ENCODE assay signal across 8 mouse cellular contexts in genomic region chr11:51805221-51805981, GRCm38 (mm10). TPM values are rescaled to one million over a fixed set of nuclear protein-coding genes. Genes with fewer than 3 reads are reported as not detected.
DNase-seq lines count a peak whose midpoint lies in the region; ATAC-seq and TF ChIP-seq lines count a peak whose summit lies in the region.

No protein-coding gene starts in this region.

- peak; percentile 83 for ATAC-seq in erythroblast, adult 5-6 weeks (replicated peaks; ENCODE audit: low FRiP score, poor library complexity, severe bottlenecking)
- no peak for ATAC-seq in heart, embryonic 13.5 days (ENCODE audit: extremely low read depth, insufficient number of reproducible peaks, low FRiP score, low TSS enrichment)
- ATAC-seq in kidney, postnatal 0 days (replicated peaks; ENCODE audit: low FRiP score, low read depth): peak; percentile 64
- ATAC-seq in liver, embryonic 11.5 days (replicated peaks; ENCODE audit: low FRiP score): peak; percentile 77
- peak; percentile 92 for ATAC-seq in monocyte, adult 5-6 weeks (replicated peaks; ENCODE audit: insufficient number of reproducible peaks, low FRiP score, low TSS enrichment, poor library complexity, severe bottlenecking)

- H3K4me3 ChIP-seq in heart, embryonic 13.5 days: peak overlapping the region; percentile 63
- H3K4me3 ChIP-seq in kidney, postnatal 0 days (replicated peaks; ENCODE audit: low read depth, low read length): peak overlapping the region; percentile 44
- peak overlapping the region; percentile 46 for H3K4me3 ChIP-seq in liver, embryonic 11.5 days (ENCODE audit: low read depth, low read length)

- peaks cover 13% of the 10 kb centered on the region for H3K4me1 ChIP-seq in heart, embryonic 13.5 days
- H3K4me1 ChIP-seq in kidney, postnatal 0 days (replicated peaks; ENCODE audit: insufficient read depth, low read length): 0 out of 2 replicates have a peak, but pooled peaks cover 3% of the 10 kb centered on the region
- H3K4me1 ChIP-seq in liver, embryonic 11.5 days (replicated peaks; ENCODE audit: control insufficient read depth, insufficient read depth, low read length): 0 out of 2 replicates have a peak, but pooled peaks cover 3% of the 10 kb centered on the region

- DNase-seq in CD4-positive helper T cell, adult 2 months (ENCODE audit: low read depth, low spot score): peak; percentile 89
- DNase-seq in brain, adult 2 months (ENCODE audit: low read depth, low spot score): peak; percentile 95
- DNase-seq in kidney, postnatal 0 days (ENCODE audit: low spot score): peak; percentile 94
- DNase-seq in liver, embryonic 11.5 days (ENCODE audit: low spot score): peak; percentile 50
- DNase-seq in spleen, postnatal 36 days (ENCODE audit: low spot score in 2 of 2): peak; percentile 85 to 87

- 16% methylated on average over 17 of the region's 17 CpGs for whole genome bisulfite sequencing in heart, embryonic 13.5 days
- 20% methylated on average over 17 of the region's 17 CpGs for WGBS in kidney, postnatal 0 days
- WGBS in liver, embryonic 11.5 days: 27% methylated on average over 17 of the region's 17 CpGs

- 0 out of 2 replicates have a peak overlapping the region, but pooled peaks have one; percentile 20 for H3K27ac ChIP-seq in heart, embryonic 13.5 days (replicated peaks)
- peak overlapping the region; percentile 66 for H3K27ac ChIP-seq in kidney, postnatal 0 days
- 0 out of 2 replicates have a peak overlapping the region, but pooled peaks have one; percentile 34 for H3K27ac ChIP-seq in liver, embryonic 11.5 days (ENCODE audit: low read depth, low read length)

- no peaks in the 10 kb centered on the region for H3K27me3 ChIP-seq in heart, embryonic 13.5 days (replicated peaks)
- no peaks in the 10 kb centered on the region for H3K27me3 ChIP-seq in kidney, postnatal 0 days (ENCODE audit: insufficient read depth, low read length)
- H3K27me3 ChIP-seq in liver, embryonic 11.5 days (replicated peaks; ENCODE audit: control insufficient read depth, insufficient read depth, low read length): no peaks in the 10 kb centered on the region

- no peaks in the 10 kb centered on the region for H3K9me3 ChIP-seq in heart, embryonic 13.5 days
- no peaks in the 10 kb centered on the region for H3K9me3 ChIP-seq in kidney, postnatal 0 days (replicated peaks; ENCODE audit: low read length)
- H3K9me3 ChIP-seq in liver, embryonic 11.5 days (ENCODE audit: control insufficient read depth, low read length): no peaks in the 10 kb centered on the region

- no peaks in the 10 kb centered on the region for H3K36me3 ChIP-seq in heart, embryonic 13.5 days
- no peaks in the 10 kb centered on the region for H3K36me3 ChIP-seq in kidney, postnatal 0 days (ENCODE audit: insufficient read depth, low read length)
- no peaks in the 10 kb centered on the region for H3K36me3 ChIP-seq in liver, embryonic 11.5 days (ENCODE audit: control insufficient read depth, insufficient read depth, low read length)

- peak overlapping the region; percentile 80 for H3K4me2 ChIP-seq in heart, embryonic 13.5 days
- peak overlapping the region; percentile 70 for H3K4me2 ChIP-seq in kidney, postnatal 0 days (ENCODE audit: low read length)
- H3K4me2 ChIP-seq in liver, embryonic 11.5 days: peak overlapping the region; percentile 72

- H3K9ac ChIP-seq in heart, embryonic 13.5 days: peak overlapping the region; percentile 75
- peak overlapping the region; percentile 46; the same call in 1 of the 2 replicates for H3K9ac ChIP-seq in kidney, postnatal 0 days (ENCODE audit: low read depth, low read length)
- H3K9ac ChIP-seq in liver, embryonic 11.5 days (ENCODE audit: low read depth, low read length): peak overlapping the region; percentile 46

- TF ChIP-seq CTCF in kidney, postnatal 0 days (IDR thresholded peaks at IDR 0.05; ENCODE audit: low read depth): no peak

RNA-seq across cellular contexts. Expression of gene Sar1b, which starts 41.9 kb away (rescaled TPM):
- 46.6 and 58.4 TPM in 2 replicates for total RNA-seq in erythroblast, adult 5-6 weeks (2015; ENCODE audit: low replicate concordance)
- total RNA-seq in erythroblast, adult 5-6 weeks (2017; ENCODE audit: low replicate concordance): 10.6 and 21.3 TPM in 2 replicates
- polyA plus RNA-seq in heart, embryonic 13.5 days (2015; fragmentation: Nextera tagmentation; extraction: Ambion mirVana): 133 TPM in 2 replicates
- polyA plus RNA-seq in kidney, postnatal 0 days (2015; fragmentation: Nextera tagmentation; extraction: Ambion mirVana): 154 and 156 TPM in 2 replicates
- 110 and 122 TPM in 2 replicates for polyA plus RNA-seq in liver, embryonic 11.5 days (2014; fragmentation: Nextera tagmentation; extraction: Ambion mirVana)
- total RNA-seq in monocyte, adult 5-6 weeks (2017): 42.1 to 64.1 TPM (median 44.8 TPM) in 3 replicates

RNA-seq across cellular contexts. Expression of gene Sec24a, which starts 42.0 kb away (rescaled TPM):
- 4.2 and 7.3 TPM in 2 replicates for total RNA-seq in erythroblast, adult 5-6 weeks (2015; ENCODE audit: low replicate concordance)
- total RNA-seq in erythroblast, adult 5-6 weeks (2017; ENCODE audit: low replicate concordance): 2.0 and 2.6 TPM in 2 replicates
- polyA plus RNA-seq in heart, embryonic 13.5 days (2015; fragmentation: Nextera tagmentation; extraction: Ambion mirVana): 9.9 and 10.3 TPM in 2 replicates
- 10.6 and 10.9 TPM in 2 replicates for polyA plus RNA-seq in kidney, postnatal 0 days (2015; fragmentation: Nextera tagmentation; extraction: Ambion mirVana)
- polyA plus RNA-seq in liver, embryonic 11.5 days (2014; fragmentation: Nextera tagmentation; extraction: Ambion mirVana): 16.8 and 18.1 TPM in 2 replicates
- total RNA-seq in monocyte, adult 5-6 weeks (2017): 7.2 to 16.2 TPM (median 9.8 TPM) in 3 replicates

RNA-seq across cellular contexts. Expression of gene Jade2, which starts 52.1 kb away (rescaled TPM):
- total RNA-seq in erythroblast, adult 5-6 weeks (2015; ENCODE audit: low replicate concordance): 1.7 and 3.8 TPM in 2 replicates
- 2.4 and 2.6 TPM in 2 replicates for total RNA-seq in erythroblast, adult 5-6 weeks (2017; ENCODE audit: low replicate concordance)
- 0.60 and 0.78 TPM in 2 replicates for polyA plus RNA-seq in heart, embryonic 13.5 days (2015; fragmentation: Nextera tagmentation; extraction: Ambion mirVana)
- 1.0 and 1.2 TPM in 2 replicates for polyA plus RNA-seq in kidney, postnatal 0 days (2015; fragmentation: Nextera tagmentation; extraction: Ambion mirVana)
- polyA plus RNA-seq in liver, embryonic 11.5 days (2014; fragmentation: Nextera tagmentation; extraction: Ambion mirVana): 0.59 and 1.2 TPM in 2 replicates
- total RNA-seq in monocyte, adult 5-6 weeks (2017): 33.1 to 54.1 TPM (median 36.5 TPM) in 3 replicates
